Mouse (Mus musculus) stomach, postnatal 0 days (tissue): ENCODE data around the gene Ppp2r3d.
A peak's percentile ranks its signal among the peaks of the same experiment; 100 is the strongest.

ENCODE experiments used
- CTCF ChIP-seq: IDR thresholded peaks from 2 replicates; pipeline ENCODE4 v1.5.1; 2016; ENCODE audit warnings: antibody characterized with exemption, low read depth, mild to moderate bottlenecking, moderate library complexity
- EP300 ChIP-seq: optimal IDR thresholded peaks from 2 replicates; pipeline ENCODE3; 2016; ENCODE audit warnings: antibody characterized with exemption

- TF ChIP-seq CTCF (peak; percentile 60), EP300 (no peak)
Observed at GRCm38 (mm10) chr9:124422900-124423551, 53.7 kb downstream of the Ppp2r3d start.
